ENCODE assay signal across 8 mouse cellular contexts in genomic region chr15:31529811-31530658, GRCm38 (mm10). TPM values are rescaled to one million over a fixed set of nuclear protein-coding genes. Genes with fewer than 3 reads are reported as not detected.
DNase-seq lines count a peak whose midpoint lies in the region; ATAC-seq and TF ChIP-seq lines count a peak whose summit lies in the region.

No protein-coding gene starts in this region.

- no peak for TF ChIP-seq CTCF in E14TG2a.4 (conservative IDR thresholded peaks at IDR 0.05; ENCODE audit: low read length)
- no peak for TF ChIP-seq CTCF in bone marrow macrophage, adult 2 months (IDR thresholded peaks at IDR 0.05; ENCODE audit: low read depth, low read length)

- DNase-seq in forebrain, embryonic 11.5 days (ENCODE audit: low spot score), result peak; percentile 79
- DNase-seq in heart, postnatal 36 days, result peak; percentile 41 to 63
- DNase-seq in layer of hippocampus, adult 9-11 months, result peak; percentile 31
- DNase-seq in spleen, adult 12 weeks (ENCODE audit: low spot score), result peak; percentile 21

- no peaks in the 10 kb centered on the region for H3K27me3 ChIP-seq in E14TG2a.4 (ENCODE audit: insufficient read depth, low read length)
- H3K27me3 ChIP-seq in forebrain, embryonic 11.5 days (ENCODE audit: control insufficient read depth, insufficient read depth, low read length), result no peaks in the 10 kb centered on the region
- no peaks in the 10 kb centered on the region for H3K27me3 ChIP-seq in megakaryocyte, embryonic 14.5 days (replicated peaks)

- WGBS in forebrain, embryonic 11.5 days, result 1% methylated on average over 50 of the region's 56 CpGs

- intact Hi-C loops in heart, postnatal 36 days (cut with DNase I), result loop anchor here (2.0 to 5.0 kb wide), 4 partner anchors 37 to 73 kb away; partner anchors contain the start of gene Cmbl

- H3K36me3 ChIP-seq in E14TG2a.4 (ENCODE audit: insufficient read depth, low read length), result peaks cover 12% of the 10 kb centered on the region
- H3K36me3 ChIP-seq in forebrain, embryonic 11.5 days (ENCODE audit: control insufficient read depth, insufficient read depth, low read length), result no peaks in the 10 kb centered on the region; the same call in 1 of the 2 replicates
- H3K36me3 ChIP-seq in megakaryocyte, embryonic 14.5 days (replicated peaks; ENCODE audit: low read length), result peaks cover 21% of the 10 kb centered on the region

- peaks cover 34% of the 10 kb centered on the region for H3K4me1 ChIP-seq in E14TG2a.4 (replicated peaks; ENCODE audit: low read depth, low read length)
- peaks cover 23% of the 10 kb centered on the region for H3K4me1 ChIP-seq in bone marrow macrophage, adult 2 months (ENCODE audit: control insufficient read depth, insufficient read depth, low read length)
- H3K4me1 ChIP-seq in forebrain, embryonic 11.5 days (replicated peaks; ENCODE audit: control insufficient read depth, insufficient read depth, low read length), result 0 out of 2 replicates have a peak, but pooled peaks cover 2% of the 10 kb centered on the region
- peaks cover 62% of the 10 kb centered on the region for H3K4me1 ChIP-seq in megakaryocyte, embryonic 14.5 days

- H3K4me2 ChIP-seq in forebrain, embryonic 11.5 days (ENCODE audit: low read depth, low read length, severe bottlenecking), result peak overlapping the region; percentile 50

- peak overlapping the region; percentile 64 for H3K27ac ChIP-seq in bone marrow macrophage, adult 2 months (ENCODE audit: insufficient read depth, low read depth, low read length)
- peak overlapping the region; percentile 98 for H3K27ac ChIP-seq in forebrain, embryonic 11.5 days (ENCODE audit: low read depth, low read length)

- ATAC-seq in forebrain, embryonic 11.5 days (replicated peaks; ENCODE audit: low FRiP score), result peak; percentile 55
- no peak for ATAC-seq in erythroid progenitor cell, adult 5-6 weeks (replicated peaks; ENCODE audit: low FRiP score, poor library complexity, severe bottlenecking)

- H3K4me3 ChIP-seq in E14TG2a.4 (replicated peaks; ENCODE audit: low read length), result peak overlapping the region; percentile 90
- H3K4me3 ChIP-seq in bone marrow macrophage, adult 2 months (ENCODE audit: insufficient read depth, low read length), result peak overlapping the region; percentile 99
- peak overlapping the region; percentile 94 for H3K4me3 ChIP-seq in forebrain, embryonic 11.5 days (ENCODE audit: low read depth, low read length)
- H3K4me3 ChIP-seq in megakaryocyte, embryonic 14.5 days (replicated peaks), result peak overlapping the region; percentile 99

- no peaks in the 10 kb centered on the region; the same call in 1 of the 2 replicates for H3K9me3 ChIP-seq in E14TG2a.4 (ENCODE audit: low read length)
- H3K9me3 ChIP-seq in forebrain, embryonic 11.5 days (ENCODE audit: control insufficient read depth, low read length), result no peaks in the 10 kb centered on the region; the same call in 1 of the 2 replicates
- no peaks in the 10 kb centered on the region for H3K9me3 ChIP-seq in megakaryocyte, embryonic 14.5 days

- TF ChIP-seq POLR2A in bone marrow macrophage, adult 2 months (IDR thresholded peaks at IDR 0.05; ENCODE audit: borderline replicate concordance, low read depth, low read length), result no peak

- peak overlapping the region; percentile 92 for H3K9ac ChIP-seq in forebrain, embryonic 11.5 days (ENCODE audit: low read length)

RNA-seq across cellular contexts. Expression of gene March6, which starts 0.8 kb away (rescaled TPM):
- polyA plus RNA-seq in bone marrow macrophage, adult 2 months (2012; ENCODE audit: insufficient read depth, insufficient read length, missing spikeins), result 40.7 and 42.2 TPM in 2 replicates
- polyA plus RNA-seq in forebrain, embryonic 11.5 days (2014; fragmentation: Nextera tagmentation; extraction: Ambion mirVana), result 62.6 and 69.6 TPM in 2 replicates
- 100 to 1,000 TPM; 108 to 117 TPM for total RNA-seq in heart, postnatal 36 days (2021)
- 18.8 and 34.5 TPM in 2 replicates for polyA plus RNA-seq in megakaryocyte, embryonic 14.5 days (2012; ENCODE audit: insufficient read depth, low replicate concordance)
- 48.3 and 78.4 TPM in 2 replicates for total RNA-seq in erythroid progenitor cell, adult 5-6 weeks (2015; ENCODE audit: low replicate concordance)
- 73.2 and 98.7 TPM in 2 replicates for total RNA-seq in erythroid progenitor cell, adult 5-6 weeks (2017; ENCODE audit: low replicate concordance)

RNA-seq across cellular contexts. Expression of gene Cmbl, which starts 35.2 kb away (rescaled TPM):
- 4.2 and 6.0 TPM in 2 replicates for polyA plus RNA-seq in bone marrow macrophage, adult 2 months (2012; ENCODE audit: insufficient read depth, insufficient read length, missing spikeins)
- polyA plus RNA-seq in forebrain, embryonic 11.5 days (2014; fragmentation: Nextera tagmentation; extraction: Ambion mirVana), result 0.79 and 1.0 TPM in 2 replicates
- 10 to 100 TPM; 36.4 to 38.8 TPM for total RNA-seq in heart, postnatal 36 days (2021)
- not detected in 2 replicates for polyA plus RNA-seq in megakaryocyte, embryonic 14.5 days (2012; ENCODE audit: insufficient read depth, low replicate concordance)
- 2.5 and 12.2 TPM in 2 replicates for total RNA-seq in erythroid progenitor cell, adult 5-6 weeks (2015; ENCODE audit: low replicate concordance)
- 7.3 and 8.3 TPM in 2 replicates for total RNA-seq in erythroid progenitor cell, adult 5-6 weeks (2017; ENCODE audit: low replicate concordance)

Comparison
In these comparisons a context has a peak if more than half of its experiments do, and no peak if none do; other contexts are left out.
1. DNase-seq: peak in every context shown above with its lines; median percentile 79 in forebrain, embryonic 11.5 days; 52 in heart, postnatal 36 days; 31 in layer of hippocampus, adult 9-11 months; 21 in spleen, adult 12 weeks.